Mouse (Mus musculus): ENCODE results near the gene Cd3g. TPM values are rescaled to one million over a fixed set of nuclear protein-coding genes. Genes with fewer than 3 reads are reported as not detected.

Cd3g gene
- polyA plus RNA-seq, 1 experiment from 2014 or later: 0.76 TPM

DNA sequence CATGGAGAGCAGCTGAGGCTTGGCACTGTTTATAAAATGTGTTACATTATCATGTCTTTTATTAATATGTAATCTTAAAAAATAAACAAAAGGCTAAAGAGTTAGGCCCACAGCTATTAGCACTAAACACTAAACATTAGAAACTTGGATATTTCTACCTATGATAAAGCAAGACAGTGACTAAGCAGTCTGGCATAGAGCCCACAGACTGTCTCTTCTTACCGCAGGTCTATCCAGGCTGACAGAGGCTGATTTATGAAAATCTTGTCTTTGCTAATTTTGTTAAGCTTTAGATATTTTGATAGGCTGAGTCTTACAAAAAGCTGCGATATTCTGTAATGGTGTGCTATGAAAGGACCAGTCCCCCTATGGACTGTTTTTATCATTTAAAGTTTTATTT, 13.0 kb upstream of the Cd3g start:
- no peaks in the 10 kb centered on the region for H3K4me1 ChIP-seq (ENCODE audit: control insufficient read depth, insufficient read depth, low read length)
- WGBS: 73% methylated on average over 2 of the region's 2 CpGs
- no peak for ATAC-seq (ENCODE audit: insufficient read depth, low FRiP score)
- no peak overlapping the region for H3K4me2 ChIP-seq (ENCODE audit: low read depth, low read length)
- H3K27me3 ChIP-seq (ENCODE audit: control insufficient read depth, insufficient read depth, low read length): no peaks in the 10 kb centered on the region; the same call in 1 of the 2 replicates
- H3K9ac ChIP-seq (ENCODE audit: low read length): no peak overlapping the region
- no peaks in the 10 kb centered on the region for H3K36me3 ChIP-seq (ENCODE audit: control insufficient read depth, insufficient read depth, low read length)
- H3K27ac ChIP-seq (ENCODE audit: low read length): no peak overlapping the region
- H3K9me3 ChIP-seq (replicated peaks; ENCODE audit: control insufficient read depth, low read length): no peaks in the 10 kb centered on the region
- H3K4me3 ChIP-seq (replicated peaks; ENCODE audit: low read length): no peak overlapping the region

DNA sequence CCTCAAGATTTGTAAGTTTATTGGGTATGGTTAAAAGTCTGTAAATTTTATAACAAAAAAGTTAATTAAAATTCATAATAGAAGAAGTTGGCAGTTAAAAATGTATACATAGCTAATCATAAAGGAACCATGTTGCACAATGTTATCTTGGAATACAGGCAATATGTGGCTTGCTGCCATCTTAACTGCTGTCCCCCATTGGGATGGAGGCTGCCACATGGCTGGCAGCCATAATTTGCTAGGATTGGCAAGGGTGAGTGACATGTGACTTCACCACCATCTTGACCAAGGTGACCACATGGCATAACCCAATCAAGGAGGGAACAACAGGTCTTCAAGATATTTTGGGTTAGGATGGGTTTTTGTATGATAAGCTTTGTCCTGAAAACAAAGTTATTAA, 12.0 kb upstream of the Cd3g start:
- H3K36me3 ChIP-seq (ENCODE audit: control insufficient read depth, insufficient read depth, low read length): no peaks in the 10 kb centered on the region
- ATAC-seq (ENCODE audit: insufficient read depth, low FRiP score): no peak
- no peaks in the 10 kb centered on the region; the same call in 1 of the 2 replicates for H3K27me3 ChIP-seq (ENCODE audit: control insufficient read depth, insufficient read depth, low read length)
- no peak overlapping the region for H3K9ac ChIP-seq (ENCODE audit: low read length)
- no peak overlapping the region for H3K27ac ChIP-seq (ENCODE audit: low read length)
- no peak overlapping the region for H3K4me3 ChIP-seq (replicated peaks; ENCODE audit: low read length)
- no peak overlapping the region for H3K4me2 ChIP-seq (ENCODE audit: low read depth, low read length)
- no peaks in the 10 kb centered on the region for H3K4me1 ChIP-seq (ENCODE audit: control insufficient read depth, insufficient read depth, low read length)
- H3K9me3 ChIP-seq (replicated peaks; ENCODE audit: control insufficient read depth, low read length): no peaks in the 10 kb centered on the region

- H3K4me1 ChIP-seq (ENCODE audit: control insufficient read depth, insufficient read depth, low read length): no peaks in the 10 kb centered on the region
- ATAC-seq (ENCODE audit: insufficient read depth, low FRiP score): no peak
- no peaks in the 10 kb centered on the region for H3K36me3 ChIP-seq (ENCODE audit: control insufficient read depth, insufficient read depth, low read length)
- no peak overlapping the region for H3K27ac ChIP-seq (ENCODE audit: low read length)
- H3K4me2 ChIP-seq (ENCODE audit: low read depth, low read length): no peak overlapping the region
- WGBS: 77% methylated on average over 2 of the region's 2 CpGs
- H3K9ac ChIP-seq (ENCODE audit: low read length): no peak overlapping the region
- H3K4me3 ChIP-seq (replicated peaks; ENCODE audit: low read length): no peak overlapping the region
- no peaks in the 10 kb centered on the region for H3K9me3 ChIP-seq (replicated peaks; ENCODE audit: control insufficient read depth, low read length)
- no peaks in the 10 kb centered on the region; the same call in 1 of the 2 replicates for H3K27me3 ChIP-seq (ENCODE audit: control insufficient read depth, insufficient read depth, low read length)
These were observed 11.6 kb upstream of the Cd3g start for GRCm38 (mm10) chr9:44991821-44992220.

DNA sequence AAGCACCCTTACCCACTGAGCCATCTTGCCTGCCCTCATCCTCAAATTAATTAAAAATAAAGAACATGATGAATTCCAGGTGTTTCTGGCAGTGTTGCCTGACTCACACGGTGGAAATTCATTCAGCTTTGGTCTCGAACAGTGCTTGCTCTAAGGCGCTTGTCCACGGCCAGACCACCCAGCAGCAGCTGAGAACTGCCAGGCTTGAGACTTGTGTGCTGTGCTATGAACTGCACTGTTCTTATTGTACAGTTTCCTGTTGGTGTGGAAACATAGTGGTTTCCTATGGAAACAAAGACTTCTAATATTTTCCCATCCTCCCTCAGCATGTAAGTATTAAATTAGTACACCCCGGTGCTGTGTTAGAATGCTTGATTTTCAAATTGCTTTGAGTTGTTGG, 6.7 kb upstream of the Cd3g start:
- Histone ChIP-seq H3K36me3 (ENCODE audit: control insufficient read depth, insufficient read depth, low read length) (no peaks in the 10 kb centered on the region), H3K9me3 (replicated peaks; ENCODE audit: control insufficient read depth, low read length) (no peaks in the 10 kb centered on the region), H3K27ac (ENCODE audit: low read length) (no peak overlapping the region), H3K4me2 (ENCODE audit: low read depth, low read length) (no peak overlapping the region), H3K9ac (ENCODE audit: low read length) (no peak overlapping the region), H3K27me3 (ENCODE audit: control insufficient read depth, insufficient read depth, low read length) (no peaks in the 10 kb centered on the region; the same call in 1 of the 2 replicates), H3K4me3 (replicated peaks; ENCODE audit: low read length) (no peak overlapping the region), H3K4me1 (ENCODE audit: control insufficient read depth, insufficient read depth, low read length) (no peaks in the 10 kb centered on the region)
- WGBS: 60% methylated on average over 5 of the region's 5 CpGs
- ATAC-seq (ENCODE audit: insufficient read depth, low FRiP score): no peak

DNA sequence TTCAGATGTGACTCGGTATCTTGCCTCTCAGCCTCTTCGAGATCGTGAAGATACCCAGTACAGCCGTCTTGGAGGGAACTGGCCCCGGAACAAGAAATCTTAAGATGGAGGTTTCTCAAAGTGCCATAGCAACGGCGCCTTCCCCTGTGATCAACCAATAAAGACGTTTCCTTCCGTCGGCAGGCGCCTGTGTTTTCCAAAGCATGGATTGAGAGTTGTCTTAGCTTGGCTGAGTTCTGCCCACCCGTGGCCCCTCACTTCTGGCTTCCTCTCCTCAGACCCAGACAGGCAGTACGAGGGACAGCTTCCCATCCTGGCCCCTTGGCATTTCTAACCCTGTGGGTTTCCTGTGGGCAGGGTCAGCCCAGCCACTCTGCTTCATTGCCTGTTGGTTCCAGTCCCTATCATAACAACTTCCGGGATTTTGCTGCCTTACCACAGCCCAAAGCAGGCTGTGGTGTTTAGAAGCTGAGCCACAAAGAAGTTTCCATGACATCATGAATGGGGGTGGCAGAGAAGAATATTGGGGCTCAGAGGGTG, 6.1 kb upstream of the Cd3g start:
- Histone ChIP-seq H3K36me3 (ENCODE audit: control insufficient read depth, insufficient read depth, low read length) (no peaks in the 10 kb centered on the region), H3K27me3 (ENCODE audit: control insufficient read depth, insufficient read depth, low read length) (no peaks in the 10 kb centered on the region; the same call in 1 of the 2 replicates), H3K4me3 (replicated peaks; ENCODE audit: low read length) (no peak overlapping the region), H3K27ac (ENCODE audit: low read length) (no peak overlapping the region), H3K4me1 (ENCODE audit: control insufficient read depth, insufficient read depth, low read length) (no peaks in the 10 kb centered on the region), H3K9ac (ENCODE audit: low read length) (no peak overlapping the region), H3K9me3 (replicated peaks; ENCODE audit: control insufficient read depth, low read length) (no peaks in the 10 kb centered on the region), H3K4me2 (ENCODE audit: low read depth, low read length) (no peak overlapping the region)
- 64% methylated on average over 14 of the region's 14 CpGs for WGBS
- ATAC-seq (ENCODE audit: insufficient read depth, low FRiP score): no peak

DNA sequence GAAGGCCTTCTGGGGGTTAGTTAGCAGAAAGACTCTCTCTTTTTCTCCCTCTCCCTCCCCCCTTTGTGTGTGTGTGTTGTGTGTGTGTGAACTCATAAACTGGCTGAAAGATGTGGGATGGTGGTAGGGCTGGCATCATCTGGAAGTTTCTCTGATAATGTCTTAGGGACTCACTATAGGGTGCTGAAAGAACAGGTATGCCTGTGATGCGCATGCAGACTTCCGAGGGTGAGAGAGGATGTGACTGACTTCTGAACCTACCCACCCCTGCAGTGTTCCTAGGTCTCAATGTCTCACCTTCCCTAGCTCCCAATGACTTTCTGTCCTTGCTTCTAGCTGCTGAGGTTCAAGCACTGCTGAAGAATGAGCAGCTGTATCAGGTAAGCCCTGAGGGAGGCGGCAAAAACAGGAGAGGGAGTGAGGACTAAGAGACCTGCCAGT, 5.5 kb upstream of the Cd3g start:
- whole genome bisulfite sequencing: 78% methylated on average over 3 of the region's 3 CpGs
- H3K4me2 ChIP-seq (ENCODE audit: low read depth, low read length): no peak overlapping the region
- no peaks in the 10 kb centered on the region; the same call in 1 of the 2 replicates for H3K27me3 ChIP-seq (ENCODE audit: control insufficient read depth, insufficient read depth, low read length)
- no peak overlapping the region for H3K9ac ChIP-seq (ENCODE audit: low read length)
- no peak for ATAC-seq (ENCODE audit: insufficient read depth, low FRiP score)
- no peak overlapping the region for H3K27ac ChIP-seq (ENCODE audit: low read length)
- no peak overlapping the region for H3K4me3 ChIP-seq (replicated peaks; ENCODE audit: low read length)
- H3K4me1 ChIP-seq (ENCODE audit: control insufficient read depth, insufficient read depth, low read length): no peaks in the 10 kb centered on the region
- no peaks in the 10 kb centered on the region for H3K9me3 ChIP-seq (replicated peaks; ENCODE audit: control insufficient read depth, low read length)
- H3K36me3 ChIP-seq (ENCODE audit: control insufficient read depth, insufficient read depth, low read length): no peaks in the 10 kb centered on the region

- 75% methylated on average over 2 of the region's 2 CpGs for WGBS
- no peaks in the 10 kb centered on the region for H3K36me3 ChIP-seq (ENCODE audit: control insufficient read depth, insufficient read depth, low read length)
- no peak for ATAC-seq (ENCODE audit: insufficient read depth, low FRiP score)
- H3K9me3 ChIP-seq (replicated peaks; ENCODE audit: control insufficient read depth, low read length): no peaks in the 10 kb centered on the region
- no peak overlapping the region for H3K4me3 ChIP-seq (replicated peaks; ENCODE audit: low read length)
- no peaks in the 10 kb centered on the region for H3K4me1 ChIP-seq (ENCODE audit: control insufficient read depth, insufficient read depth, low read length)
- no peak overlapping the region for H3K9ac ChIP-seq (ENCODE audit: low read length)
- H3K4me2 ChIP-seq (ENCODE audit: low read depth, low read length): no peak overlapping the region
- H3K27me3 ChIP-seq (ENCODE audit: control insufficient read depth, insufficient read depth, low read length): no peaks in the 10 kb centered on the region
- H3K27ac ChIP-seq (ENCODE audit: low read length): no peak overlapping the region
These were observed 2.8 kb upstream of the Cd3g start for GRCm38 (mm10) chr9:44983001-44983400.

- Histone ChIP-seq H3K4me1 (ENCODE audit: control insufficient read depth, insufficient read depth, low read length) (no peaks in the 10 kb centered on the region), H3K27ac (ENCODE audit: low read length) (no peak overlapping the region), H3K4me2 (ENCODE audit: low read depth, low read length) (no peak overlapping the region), H3K27me3 (ENCODE audit: control insufficient read depth, insufficient read depth, low read length) (no peaks in the 10 kb centered on the region), H3K9me3 (replicated peaks; ENCODE audit: control insufficient read depth, low read length) (no peaks in the 10 kb centered on the region), H3K36me3 (ENCODE audit: control insufficient read depth, insufficient read depth, low read length) (no peaks in the 10 kb centered on the region), H3K9ac (ENCODE audit: low read length) (no peak overlapping the region), H3K4me3 (replicated peaks; ENCODE audit: low read length) (no peak overlapping the region)
- no peak for ATAC-seq (ENCODE audit: insufficient read depth, low FRiP score)
- WGBS: 83% methylated on average over 3 of the region's 3 CpGs
These were observed 2.3 kb upstream of the Cd3g start for GRCm38 (mm10) chr9:44982531-44982930.

DNA sequence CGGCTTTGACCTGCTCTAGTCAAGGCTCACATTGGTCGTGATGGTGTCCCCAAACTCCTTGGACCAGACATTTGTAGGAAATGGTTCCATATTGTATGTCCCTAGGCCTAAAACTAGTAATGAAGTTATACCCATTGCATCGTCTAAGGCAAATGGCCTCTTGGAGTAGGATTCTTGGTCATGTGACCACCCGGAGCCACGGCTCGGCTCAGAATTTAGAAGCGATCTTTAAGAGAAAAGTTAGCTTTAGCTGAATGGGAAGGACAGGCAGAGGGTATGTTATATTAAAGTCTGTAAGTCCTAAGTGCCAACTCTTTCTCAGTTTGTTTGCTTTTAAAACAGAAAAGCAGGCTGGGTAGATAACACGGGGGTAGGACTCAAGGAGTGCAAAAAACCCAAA, 1.9 kb upstream of the Cd3g start:
- no peaks in the 10 kb centered on the region for H3K4me1 ChIP-seq (ENCODE audit: control insufficient read depth, insufficient read depth, low read length)
- H3K4me3 ChIP-seq (replicated peaks; ENCODE audit: low read length): no peak overlapping the region
- ATAC-seq (ENCODE audit: insufficient read depth, low FRiP score): no peak
- H3K27me3 ChIP-seq (ENCODE audit: control insufficient read depth, insufficient read depth, low read length): no peaks in the 10 kb centered on the region
- H3K9me3 ChIP-seq (replicated peaks; ENCODE audit: control insufficient read depth, low read length): no peaks in the 10 kb centered on the region
- H3K9ac ChIP-seq (ENCODE audit: low read length): no peak overlapping the region
- WGBS: 83% methylated on average over 8 of the region's 8 CpGs
- H3K4me2 ChIP-seq (ENCODE audit: low read depth, low read length): no peak overlapping the region
- H3K36me3 ChIP-seq (ENCODE audit: control insufficient read depth, insufficient read depth, low read length): no peaks in the 10 kb centered on the region
- no peak overlapping the region for H3K27ac ChIP-seq (ENCODE audit: low read length)

DNA sequence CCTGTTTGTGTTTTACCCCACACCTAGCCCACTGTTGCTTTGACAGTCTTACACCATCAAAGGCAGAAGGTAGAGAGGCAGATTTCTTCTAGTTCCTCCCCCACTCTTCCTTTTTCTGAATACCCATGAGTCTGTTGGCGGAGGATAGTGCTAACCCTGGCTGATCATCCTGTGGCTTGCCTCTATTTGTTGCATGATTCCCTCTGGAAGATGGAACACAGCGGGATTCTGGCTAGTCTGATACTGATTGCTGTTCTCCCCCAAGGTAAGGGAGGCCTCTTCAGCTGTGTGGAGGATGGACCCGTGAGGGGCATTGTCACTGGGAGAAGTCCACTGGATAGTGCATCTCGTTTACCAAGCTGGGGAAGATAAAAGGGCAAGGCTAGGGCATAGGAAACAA, 1.4 kb upstream of the Cd3g start, which contains the start of gene Cd3d:
TSS of gene Cd3d (plus strand) at position 111 of the 400 bp plus-strand sequence.
- H3K4me1 ChIP-seq (ENCODE audit: control insufficient read depth, insufficient read depth, low read length): no peaks in the 10 kb centered on the region
- H3K27ac ChIP-seq (ENCODE audit: low read length): no peak within 1 kb of the TSS
- no peak within 1 kb of the TSS for H3K4me3 ChIP-seq (replicated peaks; ENCODE audit: low read length)
- H3K36me3 ChIP-seq (ENCODE audit: control insufficient read depth, insufficient read depth, low read length): no peaks in the 10 kb centered on the region
- 70% methylated on average over 4 of the region's 4 CpGs for WGBS
- H3K4me2 ChIP-seq (ENCODE audit: low read depth, low read length): no peak within 1 kb of the TSS
- no peaks in the 10 kb centered on the region for H3K9me3 ChIP-seq (replicated peaks; ENCODE audit: control insufficient read depth, low read length)
- no peak within 1 kb of the TSS for H3K9ac ChIP-seq (ENCODE audit: low read length)
- no peak for ATAC-seq (ENCODE audit: insufficient read depth, low FRiP score)
- H3K27me3 ChIP-seq (ENCODE audit: control insufficient read depth, insufficient read depth, low read length): no peaks in the 10 kb centered on the region
